8 mouse cellular contexts compared by ENCODE assay signal in genomic region chr5:121545793-121546529, GRCm38 (mm10). TPM values are rescaled to one million over a fixed set of nuclear protein-coding genes. Genes with fewer than 3 reads are reported as not detected.
DNase-seq lines count a peak whose midpoint lies in the region; ATAC-seq and TF ChIP-seq lines count a peak whose summit lies in the region.

TSS of gene Mapkapk5 (minus strand) at chr5:121545905.

- 0 out of 2 replicates have a peak, but pooled peaks cover under 1% of the 10 kb centered on the region for H3K36me3 ChIP-seq in forebrain, embryonic 10.5 days (replicated peaks)
- no peaks in the 10 kb centered on the region for H3K36me3 ChIP-seq in heart, embryonic 15.5 days
- no peaks in the 10 kb centered on the region for H3K36me3 ChIP-seq in liver, embryonic 14.5 days (replicated peaks; ENCODE audit: control insufficient read depth, insufficient read depth, low read depth)
- no peaks in the 10 kb centered on the region for H3K36me3 ChIP-seq in neural tube, embryonic 11.5 days (ENCODE audit: control insufficient read depth, insufficient read depth, low read length)
- H3K36me3 ChIP-seq in stomach, postnatal 0 days (ENCODE audit: control insufficient read depth, insufficient read depth, low read length) = no peaks in the 10 kb centered on the region

- H3K27ac ChIP-seq in forebrain, embryonic 10.5 days = peak within 1 kb of the TSS; percentile 99
- peak within 1 kb of the TSS; percentile 92 for H3K27ac ChIP-seq in heart, embryonic 15.5 days
- peak within 1 kb of the TSS; percentile 72 for H3K27ac ChIP-seq in liver, embryonic 14.5 days
- peak within 1 kb of the TSS; percentile 95 for H3K27ac ChIP-seq in neural tube, embryonic 11.5 days (ENCODE audit: low read depth, low read length)
- H3K27ac ChIP-seq in stomach, postnatal 0 days (replicated peaks) = peak within 1 kb of the TSS; percentile 95

- H3K4me3 ChIP-seq in forebrain, embryonic 10.5 days = peak within 1 kb of the TSS; percentile 100
- H3K4me3 ChIP-seq in heart, embryonic 15.5 days = peak within 1 kb of the TSS; percentile 96
- peak within 1 kb of the TSS; percentile 79 to 97 for H3K4me3 ChIP-seq in liver, embryonic 14.5 days (ENCODE audit: insufficient read depth in 1 of 2, low read depth in 2 of 2, low read length in 2 of 2)
- peak within 1 kb of the TSS; percentile 81 for H3K4me3 ChIP-seq in neural tube, embryonic 11.5 days (ENCODE audit: low read depth, low read length)
- H3K4me3 ChIP-seq in stomach, postnatal 0 days (ENCODE audit: low read depth, low read length) = peak within 1 kb of the TSS; percentile 93

- H3K27me3 ChIP-seq in forebrain, embryonic 10.5 days (ENCODE audit: poor library complexity, severe bottlenecking) = no peaks in the 10 kb centered on the region
- no peaks in the 10 kb centered on the region for H3K27me3 ChIP-seq in heart, embryonic 15.5 days
- no peaks in the 10 kb centered on the region for H3K27me3 ChIP-seq in liver, embryonic 14.5 days (ENCODE audit: control insufficient read depth, insufficient read depth, low read length)
- no peaks in the 10 kb centered on the region for H3K27me3 ChIP-seq in neural tube, embryonic 11.5 days (ENCODE audit: control insufficient read depth, insufficient read depth, low read length)
- H3K27me3 ChIP-seq in stomach, postnatal 0 days (ENCODE audit: control insufficient read depth, insufficient read depth, low read length) = no peaks in the 10 kb centered on the region

- no peak for TF ChIP-seq CTCF in liver, embryonic 14.5 days (IDR thresholded peaks at IDR 0.05; ENCODE audit: low read depth)
- no peak for TF ChIP-seq CTCF in stomach, postnatal 0 days (IDR thresholded peaks at IDR 0.05; ENCODE audit: low read depth)

- DNase-seq in c-Kit-negative CD71-positive TER-119-positive erythroid progenitor cells, embryonic 14.5 days (ENCODE audit: low read depth, low spot score) = peak; percentile 94
- DNase-seq in forebrain, embryonic 10.5 days (ENCODE audit: extremely low spot score, low spot score) = peak; percentile 98
- peak; percentile 96 to 98 for DNase-seq in kidney, postnatal 25 days
- DNase-seq in liver, embryonic 14.5 days (ENCODE audit: low read depth in 3 of 3, low spot score in 3 of 3) = peak; percentile 89 to 91 (median 91)
- DNase-seq in neural tube, embryonic 11.5 days (ENCODE audit: low spot score) = peak; percentile 98
- DNase-seq in stomach, postnatal 0 days (ENCODE audit: low spot score) = peak; percentile 96

- WGBS in forebrain, embryonic 10.5 days = 3% methylated on average over 55 of the region's 55 CpGs
- 1% methylated on average over 55 of the region's 55 CpGs for WGBS in heart, embryonic 15.5 days
- WGBS in liver, embryonic 14.5 days (ENCODE audit: insufficient replicate concordance) = 2% methylated on average over 55 of the region's 55 CpGs
- 2% methylated on average over 54 of the region's 55 CpGs for WGBS in neural tube, embryonic 11.5 days
- WGBS in stomach, postnatal 0 days = 2% methylated on average over 55 of the region's 55 CpGs

- peak; percentile 86 for ATAC-seq in CD4-positive, CD25-positive, alpha-beta regulatory T cell, adult 4 months
- peak; percentile 89 for ATAC-seq in heart, embryonic 15.5 days (replicated peaks; ENCODE audit: insufficient number of reproducible peaks, insufficient read depth, low FRiP score, low read depth)
- ATAC-seq in liver, embryonic 14.5 days (ENCODE audit: insufficient read depth) = peak; percentile 94
- ATAC-seq in neural tube, embryonic 11.5 days (ENCODE audit: insufficient read depth, low FRiP score, low TSS enrichment) = peak; percentile 98
- ATAC-seq in stomach, postnatal 0 days (ENCODE audit: low FRiP score, low TSS enrichment) = peak; percentile 94

- H3K4me2 ChIP-seq in heart, embryonic 15.5 days = peak within 1 kb of the TSS; percentile 88
- H3K4me2 ChIP-seq in liver, embryonic 14.5 days (ENCODE audit: low read depth) = peak within 1 kb of the TSS; percentile 80
- H3K4me2 ChIP-seq in neural tube, embryonic 11.5 days (ENCODE audit: low read depth) = peak within 1 kb of the TSS; percentile 93
- peak within 1 kb of the TSS; percentile 88 for H3K4me2 ChIP-seq in stomach, postnatal 0 days (replicated peaks; ENCODE audit: low read depth)

- TF ChIP-seq EP300 in liver, embryonic 14.5 days (IDR thresholded peaks at IDR 0.05; ENCODE audit: low read depth) = no peak
- TF ChIP-seq EP300 in stomach, postnatal 0 days (optimal IDR thresholded peaks at IDR 0.05) = peak; percentile 24

- peak within 1 kb of the TSS; percentile 97 for H3K9ac ChIP-seq in heart, embryonic 15.5 days
- peak within 1 kb of the TSS; percentile 97 for H3K9ac ChIP-seq in liver, embryonic 14.5 days (replicated peaks)
- H3K9ac ChIP-seq in neural tube, embryonic 11.5 days (ENCODE audit: low read length) = peak within 1 kb of the TSS; percentile 93
- peak within 1 kb of the TSS; percentile 98 for H3K9ac ChIP-seq in stomach, postnatal 0 days (ENCODE audit: low read length)

- peaks cover 34% of the 10 kb centered on the region for H3K4me1 ChIP-seq in forebrain, embryonic 10.5 days
- peaks cover 22% of the 10 kb centered on the region for H3K4me1 ChIP-seq in heart, embryonic 15.5 days (replicated peaks)
- H3K4me1 ChIP-seq in liver, embryonic 14.5 days (replicated peaks; ENCODE audit: control insufficient read depth in 2 of 2, insufficient read depth in 2 of 2, low read length in 1 of 2) = peaks cover 22 to 25% of the 10 kb centered on the region in 2 experiments
- peaks cover 7% of the 10 kb centered on the region for H3K4me1 ChIP-seq in neural tube, embryonic 11.5 days (ENCODE audit: control insufficient read depth, insufficient read depth, low read length)
- 0 out of 2 replicates have a peak, but pooled peaks cover 2% of the 10 kb centered on the region for H3K4me1 ChIP-seq in stomach, postnatal 0 days (replicated peaks; ENCODE audit: control insufficient read depth, insufficient read depth)

- no peaks in the 10 kb centered on the region for H3K9me3 ChIP-seq in forebrain, embryonic 10.5 days
- H3K9me3 ChIP-seq in heart, embryonic 15.5 days (replicated peaks) = no peaks in the 10 kb centered on the region
- H3K9me3 ChIP-seq in liver, embryonic 14.5 days (ENCODE audit: control insufficient read depth, low read length) = no peaks in the 10 kb centered on the region
- H3K9me3 ChIP-seq in neural tube, embryonic 11.5 days (ENCODE audit: control insufficient read depth, low read length) = no peaks in the 10 kb centered on the region
- H3K9me3 ChIP-seq in stomach, postnatal 0 days (ENCODE audit: control insufficient read depth, low read length) = no peaks in the 10 kb centered on the region

RNA-seq across cellular contexts. Expression of gene Mapkapk5, which starts in this region (rescaled TPM):
- polyA plus RNA-seq in CD4-positive, CD25-positive, alpha-beta regulatory T cell, adult 4 months (2017; shearing (Covaris generic)) = 10 to 100 TPM; 23.5 to 32.2 TPM
- 47.3 and 53.1 TPM in 2 replicates for polyA plus RNA-seq in forebrain, embryonic 10.5 days (2016; fragmentation: Nextera tagmentation; extraction: Ambion mirVana)
- polyA plus RNA-seq in heart, embryonic 15.5 days (2015; fragmentation: Nextera tagmentation; extraction: Ambion mirVana) = 30.5 and 33.1 TPM in 2 replicates
- 27.2 and 43.4 TPM in 2 replicates for polyA plus RNA-seq in liver, embryonic 14.5 days (2012; rRNA removed)
- 22.8 and 31.4 TPM in 2 replicates for polyA plus RNA-seq in liver, embryonic 14.5 days (2014; fragmentation: Nextera tagmentation; extraction: Ambion mirVana)
- polyA plus RNA-seq in neural tube, embryonic 11.5 days (2014; fragmentation: Nextera tagmentation; extraction: Ambion mirVana) = 62.6 and 65.3 TPM in 2 replicates
- polyA plus RNA-seq in stomach, postnatal 0 days (2015; fragmentation: Nextera tagmentation; extraction: Ambion mirVana) = 25.0 and 28.6 TPM in 2 replicates

Comparison
In these comparisons a context has a peak if more than half of its experiments do, and no peak if none do; other contexts are left out.
1. Peak in every context shown above with its lines: DNase-seq, ATAC-seq, H3K4me3 ChIP-seq and H3K27ac ChIP-seq.